Mouse (Mus musculus): ENCODE data around the gene Ubox5. TPM values are rescaled to one million over a fixed set of nuclear protein-coding genes. Genes with fewer than 3 reads are reported as not detected.

Gene Ubox5
- 16.3 and 17.3 TPM in 2 replicates for polyA plus RNA-seq (2014; fragmentation: Nextera tagmentation; extraction: Ambion mirVana)

- peak within 1 kb of the TSS; percentile 73 for H3K4me2 ChIP-seq (replicated peaks; ENCODE audit: low read depth, low read length)
- no peaks in the 10 kb centered on the region for H3K9me3 ChIP-seq (ENCODE audit: control insufficient read depth, low read length)
- H3K27me3 ChIP-seq (ENCODE audit: control insufficient read depth, insufficient read depth, low read length) = peaks cover 13% of the 10 kb centered on the region
- peaks cover 2% of the 10 kb centered on the region for H3K4me1 ChIP-seq (replicated peaks; ENCODE audit: control insufficient read depth, insufficient read depth, low read length)
- peak within 1 kb of the TSS; percentile 87 for H3K9ac ChIP-seq (ENCODE audit: low read depth, low read length)
- peak; percentile 91 for DNase-seq (ENCODE audit: low spot score)
- no peak within 1 kb of the TSS for H3K27ac ChIP-seq (ENCODE audit: low read depth, low read length)
- H3K36me3 ChIP-seq (ENCODE audit: control insufficient read depth, insufficient read depth, low read length) = peaks cover 2% of the 10 kb centered on the region; the same call in 1 of the 2 replicates
- peak; percentile 81 for ATAC-seq (ENCODE audit: low FRiP score)
- 0% methylated on average over 24 of the region's 25 CpGs for WGBS
- peak within 1 kb of the TSS; percentile 79 for H3K4me3 ChIP-seq (ENCODE audit: low read depth, low read length)
Observed at GRCm38 (mm10) chr2:130629839-130630203, at the start of gene Ubox5, which contains the start of gene Fastkd5. Gene Ubox5 (minus strand): TSS chr2:130630038. Gene Fastkd5 (minus strand): TSS chr2:130630027.

- 95% methylated on average over 12 of the region's 12 CpGs for WGBS
- Histone ChIP-seq H3K4me3 (ENCODE audit: low read depth, low read length) (no peak overlapping the region), H3K27me3 (ENCODE audit: control insufficient read depth, insufficient read depth, low read length) (no peaks in the 10 kb centered on the region), H3K4me2 (replicated peaks; ENCODE audit: low read depth, low read length) (no peak overlapping the region), H3K9me3 (ENCODE audit: control insufficient read depth, low read length) (no peaks in the 10 kb centered on the region), H3K36me3 (ENCODE audit: control insufficient read depth, insufficient read depth, low read length) (peaks cover 18% of the 10 kb centered on the region; the same call in 1 of the 2 replicates), H3K4me1 (replicated peaks; ENCODE audit: control insufficient read depth, insufficient read depth, low read length) (no peaks in the 10 kb centered on the region), H3K9ac (ENCODE audit: low read depth, low read length) (no peak overlapping the region), H3K27ac (ENCODE audit: low read depth, low read length) (no peak overlapping the region)
- ATAC-seq (ENCODE audit: low FRiP score) (no peak), DNase-seq (ENCODE audit: low spot score) (no peak)
Observed at GRCm38 (mm10) chr2:130679154-130679553, 49.3 kb upstream of the Ubox5 start.

- ATAC-seq (ENCODE audit: low FRiP score) (no peak), DNase-seq (ENCODE audit: low spot score) (no peak)
- WGBS = 93% methylated on average over 10 of the region's 10 CpGs
- H3K4me3 ChIP-seq (ENCODE audit: low read depth, low read length) = no peak overlapping the region
- H3K4me2 ChIP-seq (replicated peaks; ENCODE audit: low read depth, low read length) = no peak overlapping the region
- H3K27me3 ChIP-seq (ENCODE audit: control insufficient read depth, insufficient read depth, low read length) = no peaks in the 10 kb centered on the region
- H3K4me1 ChIP-seq (replicated peaks; ENCODE audit: control insufficient read depth, insufficient read depth, low read length) = no peaks in the 10 kb centered on the region
- peaks cover 24% of the 10 kb centered on the region; the same call in 1 of the 2 replicates for H3K36me3 ChIP-seq (ENCODE audit: control insufficient read depth, insufficient read depth, low read length)
- H3K27ac ChIP-seq (ENCODE audit: low read depth, low read length) = no peak overlapping the region
- no peak overlapping the region for H3K9ac ChIP-seq (ENCODE audit: low read depth, low read length)
- no peaks in the 10 kb centered on the region for H3K9me3 ChIP-seq (ENCODE audit: control insufficient read depth, low read length)
Observed at GRCm38 (mm10) chr2:130677211-130677610, 47.4 kb upstream of the Ubox5 start.

GRCm38 (mm10) chr2:130667559-130667958 is 37.7 kb upstream of the Ubox5 start, which contains the start of gene Itpa:
Gene Itpa (plus strand): TSS chr2:130667610.
- H3K4me1 ChIP-seq (replicated peaks; ENCODE audit: control insufficient read depth, insufficient read depth, low read length) = 0 out of 2 replicates have a peak, but pooled peaks cover 2% of the 10 kb centered on the region
- ATAC-seq (ENCODE audit: low FRiP score) (peak; percentile 71), DNase-seq (ENCODE audit: low spot score) (peak; percentile 90)
- no peaks in the 10 kb centered on the region for H3K27me3 ChIP-seq (ENCODE audit: control insufficient read depth, insufficient read depth, low read length)
- peak within 1 kb of the TSS; percentile 75 for H3K9ac ChIP-seq (ENCODE audit: low read depth, low read length)
- peaks cover 2% of the 10 kb centered on the region; the same call in 1 of the 2 replicates for H3K36me3 ChIP-seq (ENCODE audit: control insufficient read depth, insufficient read depth, low read length)
- peak within 1 kb of the TSS; percentile 51; the same call in 1 of the 2 replicates for H3K27ac ChIP-seq (ENCODE audit: low read depth, low read length)
- H3K4me3 ChIP-seq (ENCODE audit: low read depth, low read length) = peak within 1 kb of the TSS; percentile 71
- 1% methylated on average over 31 of the region's 31 CpGs for WGBS
- H3K9me3 ChIP-seq (ENCODE audit: control insufficient read depth, low read length) = no peaks in the 10 kb centered on the region
- H3K4me2 ChIP-seq (replicated peaks; ENCODE audit: low read depth, low read length) = peak within 1 kb of the TSS; percentile 84

GRCm38 (mm10) chr2:130664102-130664701 is 34.4 kb upstream of the Ubox5 start, which contains the start of gene Ddrgk1:
Gene Ddrgk1 (minus strand): TSS chr2:130664659.
- ATAC-seq (ENCODE audit: low FRiP score) (peak; percentile 95), DNase-seq (ENCODE audit: low spot score) (peak; percentile 94)
- H3K4me3 ChIP-seq (ENCODE audit: low read depth, low read length) = peak within 1 kb of the TSS; percentile 59
- under 1% methylated on average over 40 of the region's 40 CpGs for WGBS
- peak within 1 kb of the TSS; percentile 97 for H3K27ac ChIP-seq (ENCODE audit: low read depth, low read length)
- H3K4me2 ChIP-seq (replicated peaks; ENCODE audit: low read depth, low read length) = peak within 1 kb of the TSS; percentile 62
- no peaks in the 10 kb centered on the region for H3K9me3 ChIP-seq (ENCODE audit: control insufficient read depth, low read length)
- peaks cover 4% of the 10 kb centered on the region; the same call in 1 of the 2 replicates for H3K36me3 ChIP-seq (ENCODE audit: control insufficient read depth, insufficient read depth, low read length)
- H3K27me3 ChIP-seq (ENCODE audit: control insufficient read depth, insufficient read depth, low read length) = no peaks in the 10 kb centered on the region
- peak within 1 kb of the TSS; percentile 88 for H3K9ac ChIP-seq (ENCODE audit: low read depth, low read length)
- 0 out of 2 replicates have a peak, but pooled peaks cover 2% of the 10 kb centered on the region for H3K4me1 ChIP-seq (replicated peaks; ENCODE audit: control insufficient read depth, insufficient read depth, low read length)

GRCm38 (mm10) chr2:130663342-130663741 is 33.5 kb upstream of the Ubox5 start:
- H3K27me3 ChIP-seq (ENCODE audit: control insufficient read depth, insufficient read depth, low read length) = no peaks in the 10 kb centered on the region
- ATAC-seq (ENCODE audit: low FRiP score) (no peak), DNase-seq (ENCODE audit: low spot score) (no peak)
- H3K27ac ChIP-seq (ENCODE audit: low read depth, low read length) = no peak overlapping the region
- H3K4me2 ChIP-seq (replicated peaks; ENCODE audit: low read depth, low read length) = peak overlapping the region; percentile 62
- no peaks in the 10 kb centered on the region for H3K9me3 ChIP-seq (ENCODE audit: control insufficient read depth, low read length)
- H3K36me3 ChIP-seq (ENCODE audit: control insufficient read depth, insufficient read depth, low read length) = peaks cover 4% of the 10 kb centered on the region; the same call in 1 of the 2 replicates
- H3K4me1 ChIP-seq (replicated peaks; ENCODE audit: control insufficient read depth, insufficient read depth, low read length) = 0 out of 2 replicates have a peak, but pooled peaks cover 2% of the 10 kb centered on the region
- H3K9ac ChIP-seq (ENCODE audit: low read depth, low read length) = peak overlapping the region; percentile 88
- 92% methylated on average over 11 of the region's 11 CpGs for WGBS
- peak overlapping the region; percentile 59 for H3K4me3 ChIP-seq (ENCODE audit: low read depth, low read length)

- no peak overlapping the region for H3K9ac ChIP-seq (ENCODE audit: low read depth, low read length)
- DNase-seq (ENCODE audit: low spot score) (no peak), ATAC-seq (ENCODE audit: low FRiP score) (no peak)
- H3K27ac ChIP-seq (ENCODE audit: low read depth, low read length) = no peak overlapping the region
- H3K4me3 ChIP-seq (ENCODE audit: low read depth, low read length) = no peak overlapping the region
- no peaks in the 10 kb centered on the region for H3K9me3 ChIP-seq (ENCODE audit: control insufficient read depth, low read length)
- no peak overlapping the region for H3K4me2 ChIP-seq (replicated peaks; ENCODE audit: low read depth, low read length)
- H3K36me3 ChIP-seq (ENCODE audit: control insufficient read depth, insufficient read depth, low read length) = peaks cover 4% of the 10 kb centered on the region; the same call in 1 of the 2 replicates
- no peaks in the 10 kb centered on the region for H3K27me3 ChIP-seq (ENCODE audit: control insufficient read depth, insufficient read depth, low read length)
- WGBS = 95% methylated on average over 10 of the region's 10 CpGs
- 0 out of 2 replicates have a peak, but pooled peaks cover 2% of the 10 kb centered on the region for H3K4me1 ChIP-seq (replicated peaks; ENCODE audit: control insufficient read depth, insufficient read depth, low read length)
Observed at GRCm38 (mm10) chr2:130658530-130658929, 28.7 kb upstream of the Ubox5 start.

GRCm38 (mm10) chr2:130657541-130657940 is 27.7 kb upstream of the Ubox5 start:
- no peak overlapping the region for H3K4me2 ChIP-seq (replicated peaks; ENCODE audit: low read depth, low read length)
- WGBS = 88% methylated on average over 6 of the region's 6 CpGs
- no peak overlapping the region for H3K27ac ChIP-seq (ENCODE audit: low read depth, low read length)
- H3K9me3 ChIP-seq (ENCODE audit: control insufficient read depth, low read length) = no peaks in the 10 kb centered on the region
- no peaks in the 10 kb centered on the region for H3K4me1 ChIP-seq (replicated peaks; ENCODE audit: control insufficient read depth, insufficient read depth, low read length)
- peaks cover 4% of the 10 kb centered on the region; the same call in 1 of the 2 replicates for H3K36me3 ChIP-seq (ENCODE audit: control insufficient read depth, insufficient read depth, low read length)
- no peak overlapping the region for H3K4me3 ChIP-seq (ENCODE audit: low read depth, low read length)
- ATAC-seq (ENCODE audit: low FRiP score) = no peak
- no peaks in the 10 kb centered on the region for H3K27me3 ChIP-seq (ENCODE audit: control insufficient read depth, insufficient read depth, low read length)
- no peak for DNase-seq (ENCODE audit: low spot score)
- H3K9ac ChIP-seq (ENCODE audit: low read depth, low read length) = no peak overlapping the region

Measured in hindbrain, embryonic 11.5 days (tissue).